Mouse (Mus musculus) heart, embryonic 15.5 days (tissue): ENCODE data around the gene Ankrd60. TPM values are rescaled to one million over a fixed set of nuclear protein-coding genes. Genes with fewer than 3 reads are reported as not detected.

Source experiments
- ATAC-seq: fragments of 200-750 bp; cut with Nextera tagmentation; replicated peaks from 2 replicates; pipeline ENCODE4 v1.8.0; 2017; ENCODE audit warnings: low read depth, moderate TSS enrichment; ENCODE audit not compliant: insufficient number of reproducible peaks, insufficient read depth, low FRiP score
- H3K27ac ChIP-seq: fragments of 300-500 bp; sonication (generic); 2 replicates; pipeline ENCODE4 v1.5.1; 2015; ENCODE audit warnings: mild to moderate bottlenecking, inconsistent platforms
- H3K27me3 ChIP-seq: fragments of 300-500 bp; sonication (generic); 2 replicates; pipeline ENCODE4 v1.6.1; 2015; ENCODE audit warnings: inconsistent platforms
- H3K36me3 ChIP-seq: fragments of 300-500 bp; sonication (generic); 2 replicates; pipeline ENCODE4 v1.6.1; 2015; ENCODE audit warnings: mild to moderate bottlenecking, inconsistent platforms
- H3K4me1 ChIP-seq: fragments of 300-500 bp; sonication (generic); replicated peaks from 2 replicates; pipeline ENCODE4 v1.6.1; 2015; ENCODE audit warnings: inconsistent platforms
- H3K4me2 ChIP-seq: fragments of 300-500 bp; sonication (generic); 2 replicates; pipeline ENCODE4 v1.6.1; 2015; ENCODE audit warnings: inconsistent platforms, mild to moderate bottlenecking, moderate library complexity
- H3K4me3 ChIP-seq: fragments of 300-500 bp; sonication (generic); 2 replicates; pipeline ENCODE4 v1.5.1; 2015; ENCODE audit warnings: mild to moderate bottlenecking, inconsistent platforms
- H3K9ac ChIP-seq: fragments of 300-500 bp; sonication (generic); 2 replicates; pipeline ENCODE4 v1.6.1; 2015; ENCODE audit warnings: mild to moderate bottlenecking, inconsistent platforms
- H3K9me3 ChIP-seq: fragments of 300-500 bp; sonication (generic); replicated peaks from 2 replicates; pipeline ENCODE4 v1.6.1; 2016; ENCODE audit warnings: inconsistent platforms
- WGBS: fragments of 180-500 bp; shearing (Covaris S2); methylation state at CpG from one replicate; pipeline ENCODE4 v1.1.7; 2015; ENCODE audit warnings: mixed read lengths; 5-methylcytosine and 5-hydroxymethylcytosine counted together
- polyA plus RNA-seq: library from polyadenylated mRNA; unstranded; fragments of >200 nt; fragmentation: Nextera tagmentation; extraction: Ambion mirVana; gene quantifications from 2 replicates; pipeline ENCODE4 v1.2.1, GENCODE M21; 2015

Ankrd60 gene
- polyA plus RNA-seq, 1 experiment from 2014 or later, result not detected

GRCm38 (mm10) chr2:173605713-173606414 is 27.7 kb upstream of the Ankrd60 start:
- Histone ChIP-seq H3K4me1 (peaks cover 16% of the 10 kb centered on the region), H3K9me3 (no peaks in the 10 kb centered on the region), H3K27ac (no peak overlapping the region), H3K9ac (no peak overlapping the region), H3K27me3 (no peaks in the 10 kb centered on the region), H3K4me2 (no peak overlapping the region), H3K36me3 (peaks cover 14% of the 10 kb centered on the region; the same call in 1 of the 2 replicates), H3K4me3 (no peak overlapping the region)
- no peak for ATAC-seq
- 77% methylated on average over 12 of the region's 12 CpGs for WGBS

- Histone ChIP-seq H3K4me2 (no peak overlapping the region), H3K4me3 (no peak overlapping the region), H3K9me3 (no peaks in the 10 kb centered on the region), H3K27ac (no peak overlapping the region), H3K4me1 (no peaks in the 10 kb centered on the region), H3K27me3 (no peaks in the 10 kb centered on the region), H3K36me3 (peaks cover 14% of the 10 kb centered on the region; the same call in 1 of the 2 replicates), H3K9ac (no peak overlapping the region)
- no peak for ATAC-seq
- WGBS, result 87% methylated on average over 1 of the region's 1 CpGs
Measured at GRCm38 (mm10) chr2:173601861-173602260, 23.7 kb upstream of the Ankrd60 start.

DNA sequence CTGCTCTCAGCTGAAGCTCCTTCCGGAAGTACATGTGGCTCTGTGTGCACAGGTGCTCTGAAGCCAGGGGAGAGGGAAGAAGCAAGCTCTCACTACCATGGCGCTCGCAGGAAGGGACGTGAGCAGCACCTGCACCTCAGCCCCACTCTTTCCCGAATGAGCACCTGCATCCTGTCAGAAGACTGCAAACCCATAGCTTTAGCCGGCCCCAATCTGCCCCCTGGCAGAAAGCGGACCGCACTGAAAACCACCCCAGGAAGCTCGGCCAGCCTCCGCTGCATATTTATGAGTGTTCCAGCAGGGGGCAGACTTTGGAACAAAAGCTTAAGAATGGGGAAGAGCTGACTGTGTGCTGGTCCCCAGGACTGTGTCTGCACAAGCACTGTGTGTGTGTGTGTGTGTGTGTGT is 17.2 kb upstream of the Ankrd60 start:
- Histone ChIP-seq H3K9me3 (no peaks in the 10 kb centered on the region), H3K27ac (no peak overlapping the region), H3K4me3 (no peak overlapping the region), H3K36me3 (0 out of 2 replicates have a peak, but pooled peaks cover 5% of the 10 kb centered on the region), H3K27me3 (no peaks in the 10 kb centered on the region), H3K9ac (no peak overlapping the region), H3K4me2 (no peak overlapping the region), H3K4me1 (no peaks in the 10 kb centered on the region)
- 55% methylated on average over 10 of the region's 10 CpGs for WGBS
- ATAC-seq, result no peak; the same call in 1 of the 2 replicates

GRCm38 (mm10) chr2:173594313-173595063 is 16.3 kb upstream of the Ankrd60 start:
- no peaks in the 10 kb centered on the region for H3K9me3 ChIP-seq
- 72% methylated on average over 11 of the region's 11 CpGs for WGBS
- no peaks in the 10 kb centered on the region for H3K4me1 ChIP-seq
- no peak overlapping the region for H3K27ac ChIP-seq
- no peak overlapping the region for H3K4me3 ChIP-seq
- H3K4me2 ChIP-seq, result no peak overlapping the region
- H3K9ac ChIP-seq, result no peak overlapping the region
- H3K27me3 ChIP-seq, result no peaks in the 10 kb centered on the region
- no peak for ATAC-seq
- H3K36me3 ChIP-seq, result 0 out of 2 replicates have a peak, but pooled peaks cover 5% of the 10 kb centered on the region

DNA sequence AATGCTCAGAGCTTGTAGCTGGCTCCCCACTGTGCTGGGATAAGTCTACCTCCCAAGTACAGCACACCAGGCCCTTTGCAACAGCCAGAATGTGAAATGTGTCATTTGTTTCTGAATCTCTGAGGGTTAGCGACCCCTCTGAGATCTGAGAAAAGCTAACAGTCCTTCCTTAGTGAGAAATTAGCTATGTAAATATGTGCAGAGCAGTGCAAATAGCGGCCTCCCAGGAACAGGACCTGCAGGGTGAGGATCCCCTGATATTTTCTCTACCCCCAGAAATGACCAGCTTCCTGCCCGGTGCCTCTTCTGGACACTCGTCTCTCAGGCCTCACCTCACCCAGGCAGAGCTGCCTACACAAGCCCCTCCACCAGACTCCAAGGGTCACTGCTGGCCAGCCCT is 15.7 kb upstream of the Ankrd60 start:
- ATAC-seq, result no peak
- WGBS, result 77% methylated on average over 4 of the region's 4 CpGs
- H3K36me3 ChIP-seq, result 0 out of 2 replicates have a peak, but pooled peaks cover 5% of the 10 kb centered on the region

DNA sequence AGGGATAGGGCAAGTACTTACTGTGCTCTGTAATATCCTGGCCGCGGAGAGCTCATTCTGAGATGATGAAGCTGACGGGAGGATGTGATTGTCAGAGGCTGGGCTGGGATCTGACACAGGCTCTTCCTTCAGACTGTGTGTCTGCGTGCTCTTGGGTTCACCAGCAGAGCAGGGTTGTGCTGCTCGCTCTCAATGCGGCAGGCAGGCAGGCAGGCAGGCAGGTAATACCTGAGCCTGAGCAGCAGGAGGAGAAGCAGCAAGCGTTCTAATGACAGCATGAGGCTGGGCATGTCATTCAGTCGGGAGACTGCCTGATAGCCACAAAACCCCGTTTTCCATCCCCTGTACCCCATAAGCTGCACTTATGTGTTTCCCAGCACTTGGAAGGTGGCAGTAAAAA is 14.6 kb upstream of the Ankrd60 start:
- Histone ChIP-seq H3K27me3 (no peaks in the 10 kb centered on the region), H3K9ac (no peak overlapping the region), H3K36me3 (0 out of 2 replicates have a peak, but pooled peaks cover 5% of the 10 kb centered on the region), H3K9me3 (no peaks in the 10 kb centered on the region), H3K27ac (no peak overlapping the region), H3K4me3 (no peak overlapping the region), H3K4me1 (no peaks in the 10 kb centered on the region), H3K4me2 (no peak overlapping the region)
- 65% methylated on average over 9 of the region's 9 CpGs for WGBS
- no peak for ATAC-seq

More for the DNA sequence above, 15.7 kb upstream of the Ankrd60 start:
- Histone ChIP-seq H3K4me3 (no peak overlapping the region), H3K4me2 (no peak overlapping the region), H3K9ac (no peak overlapping the region), H3K27ac (no peak overlapping the region), H3K9me3 (no peaks in the 10 kb centered on the region), H3K4me1 (no peaks in the 10 kb centered on the region), H3K27me3 (no peaks in the 10 kb centered on the region)

GRCm38 (mm10) chr2:173587411-173587810 is 9.2 kb upstream of the Ankrd60 start:
- H3K4me1 ChIP-seq, result peaks cover 13% of the 10 kb centered on the region; the same call in 1 of the 2 replicates
- no peak overlapping the region for H3K4me3 ChIP-seq
- H3K27ac ChIP-seq, result no peak overlapping the region
- H3K9me3 ChIP-seq, result no peaks in the 10 kb centered on the region
- no peak for ATAC-seq
- WGBS, result 84% methylated on average over 5 of the region's 5 CpGs
- H3K9ac ChIP-seq, result no peak overlapping the region
- peaks cover 24% of the 10 kb centered on the region for H3K27me3 ChIP-seq
- H3K4me2 ChIP-seq, result no peak overlapping the region
- H3K36me3 ChIP-seq, result no peaks in the 10 kb centered on the region

DNA sequence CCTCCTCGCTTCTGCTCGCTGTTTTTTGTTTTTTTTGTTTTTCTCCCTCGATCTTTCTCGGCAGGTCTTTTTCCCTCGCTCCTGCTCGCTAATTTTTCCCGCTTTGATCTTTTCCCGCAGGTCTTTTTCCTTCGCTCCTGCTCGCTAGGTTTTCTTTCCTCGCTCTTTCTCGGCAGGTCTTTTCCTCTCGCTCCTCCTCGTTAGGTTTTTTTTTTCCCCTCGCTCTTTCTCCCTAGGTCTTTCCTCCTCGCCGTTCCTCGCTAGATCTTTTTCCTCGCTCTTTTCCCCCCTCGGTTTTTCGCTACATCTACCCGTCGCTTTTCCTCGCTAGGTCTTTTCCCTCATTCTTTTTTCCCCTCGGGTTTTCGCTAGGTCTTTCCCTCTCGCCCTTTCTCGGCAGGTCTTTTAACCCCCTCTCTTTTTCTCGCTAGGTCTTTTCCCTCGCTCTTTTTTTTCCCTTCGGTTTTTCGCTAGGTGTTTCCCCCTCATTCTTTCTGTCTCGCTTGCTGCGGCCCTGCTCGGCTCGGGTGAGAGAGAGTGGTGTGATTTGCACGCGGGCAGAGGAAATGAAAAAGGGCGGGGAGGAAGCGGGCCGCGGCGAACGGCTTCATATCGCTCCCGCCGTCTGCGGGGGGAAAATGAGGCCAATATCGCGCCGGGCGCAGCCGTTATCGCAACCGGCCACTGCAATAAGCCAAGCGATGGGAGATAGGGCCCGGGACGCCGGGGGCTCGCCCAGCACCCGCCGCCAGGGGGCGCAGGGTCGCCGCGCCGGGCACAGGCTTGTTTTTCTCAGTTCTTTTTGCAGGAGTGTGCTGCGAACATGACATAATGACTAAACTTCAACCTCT is 8.2 kb upstream of the Ankrd60 start:
- Histone ChIP-seq H3K36me3 (no peaks in the 10 kb centered on the region), H3K4me2 (peak overlapping the region; percentile 72), H3K27ac (no peak overlapping the region), H3K9ac (peak overlapping the region; percentile 42), H3K4me3 (peak overlapping the region; percentile 44), H3K9me3 (no peaks in the 10 kb centered on the region), H3K27me3 (peaks cover 30% of the 10 kb centered on the region), H3K4me1 (peaks cover 13% of the 10 kb centered on the region; the same call in 1 of the 2 replicates)
- under 1% methylated on average over 68 of the region's 68 CpGs for WGBS
- ATAC-seq, result no peak; the same call in 1 of the 2 replicates

DNA sequence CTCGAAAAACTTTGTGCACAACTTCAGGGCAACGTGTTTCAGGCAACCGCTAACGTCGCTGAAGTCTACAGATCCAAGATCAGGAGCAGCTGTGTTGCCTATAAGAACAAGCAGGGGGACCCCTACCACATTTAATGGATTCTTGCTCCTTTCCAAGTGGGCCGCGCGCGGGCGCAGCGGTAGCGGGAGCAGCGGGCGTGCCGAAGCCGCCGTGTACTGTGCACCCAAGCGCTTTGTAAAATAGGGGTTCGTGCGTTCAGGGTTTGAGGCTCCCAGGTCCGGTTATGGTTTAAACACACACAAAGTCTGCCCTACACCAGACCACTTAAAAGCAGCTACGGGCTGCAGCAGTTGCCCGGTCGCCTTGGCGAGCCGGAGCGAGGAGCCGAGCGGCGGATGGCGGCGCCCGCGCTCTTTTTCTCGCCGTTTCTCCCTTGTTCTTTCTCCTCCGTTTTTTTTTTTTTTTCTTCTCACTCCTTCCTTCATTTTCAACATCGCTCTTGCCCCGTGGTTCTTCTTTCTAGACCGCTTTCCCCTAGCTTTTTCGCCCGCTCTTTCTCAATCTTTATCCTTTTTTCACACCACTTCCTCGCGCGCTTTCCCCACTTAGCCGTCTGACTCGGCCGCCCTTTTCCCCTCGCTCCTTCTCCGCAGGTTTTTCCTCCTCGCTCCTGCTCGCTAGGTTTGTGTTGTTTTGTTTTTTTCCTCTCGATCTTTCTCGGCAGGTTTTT is 7.4 kb upstream of the Ankrd60 start:
- WGBS, result 4% methylated on average over 54 of the region's 54 CpGs
- H3K4me1 ChIP-seq, result peaks cover 13% of the 10 kb centered on the region; the same call in 1 of the 2 replicates
- H3K4me3 ChIP-seq, result peak overlapping the region; percentile 44
- H3K9me3 ChIP-seq, result no peaks in the 10 kb centered on the region
- peak overlapping the region; percentile 42 for H3K9ac ChIP-seq
- H3K27ac ChIP-seq, result no peak overlapping the region
- ATAC-seq, result no peak
- H3K27me3 ChIP-seq, result peaks cover 30% of the 10 kb centered on the region
- peak overlapping the region; percentile 72 for H3K4me2 ChIP-seq
- H3K36me3 ChIP-seq, result no peaks in the 10 kb centered on the region

GRCm38 (mm10) chr2:173584361-173584760 is 6.2 kb upstream of the Ankrd60 start:
- no peaks in the 10 kb centered on the region for H3K36me3 ChIP-seq
- no peak overlapping the region for H3K9ac ChIP-seq
- H3K9me3 ChIP-seq, result no peaks in the 10 kb centered on the region
- H3K4me1 ChIP-seq, result peaks cover 13% of the 10 kb centered on the region; the same call in 1 of the 2 replicates
- ATAC-seq, result no peak
- peaks cover 30% of the 10 kb centered on the region for H3K27me3 ChIP-seq
- no peak overlapping the region for H3K4me3 ChIP-seq
- WGBS, result 49% methylated on average over 15 of the region's 15 CpGs
- no peak overlapping the region for H3K27ac ChIP-seq
- no peak overlapping the region for H3K4me2 ChIP-seq
